In the genomic region with DNA sequence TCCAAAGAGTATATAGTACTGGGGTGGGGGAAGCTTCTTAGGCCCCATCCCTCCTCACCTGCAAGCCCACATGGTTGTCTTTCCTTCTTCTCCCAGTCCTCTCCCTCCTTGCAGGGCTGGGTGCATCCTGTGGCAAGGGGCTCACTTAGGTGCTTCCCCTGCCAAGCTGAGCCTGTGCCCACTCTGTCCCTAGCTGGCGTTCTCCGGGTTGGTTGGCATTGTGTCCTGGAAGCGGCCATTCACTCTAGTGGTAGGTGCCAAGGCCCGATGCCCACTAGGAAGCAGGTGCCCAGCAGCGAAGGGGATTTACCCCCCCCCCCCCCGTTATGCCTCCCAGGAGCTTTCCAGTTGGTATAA, we compare ENCODE assay signal across 8 mouse cellular contexts. TPM values are rescaled to one million over a fixed set of nuclear protein-coding genes. Genes with fewer than 3 reads are reported as not detected.
DNase-seq lines count a peak whose midpoint lies in the region; ATAC-seq lines count a peak whose summit lies in the region.

No protein-coding gene starts in this region.

- peak overlapping the region; percentile 60 for H3K4me3 ChIP-seq in kidney, embryonic 15.5 days (replicated peaks)
- H3K4me3 ChIP-seq in forebrain, embryonic 13.5 days, result peak overlapping the region; percentile 59
- H3K4me3 ChIP-seq in liver, embryonic 15.5 days (replicated peaks), result peak overlapping the region; percentile 63

- no peaks in the 10 kb centered on the region for H3K27me3 ChIP-seq in kidney, embryonic 15.5 days
- no peaks in the 10 kb centered on the region for H3K27me3 ChIP-seq in forebrain, embryonic 13.5 days
- peaks cover 3% of the 10 kb centered on the region; the same call in 1 of the 2 replicates for H3K27me3 ChIP-seq in liver, embryonic 15.5 days

- WGBS in kidney, embryonic 15.5 days, result 66% methylated on average over 6 of the region's 6 CpGs
- 63% methylated on average over 6 of the region's 6 CpGs for WGBS in forebrain, embryonic 13.5 days
- WGBS in liver, embryonic 15.5 days (ENCODE audit: insufficient replicate concordance), result 66% methylated on average over 6 of the region's 6 CpGs

- peak overlapping the region; percentile 54 for H3K9ac ChIP-seq in kidney, embryonic 15.5 days
- peak overlapping the region; percentile 86 for H3K9ac ChIP-seq in forebrain, embryonic 13.5 days
- H3K9ac ChIP-seq in liver, embryonic 15.5 days, result no peak overlapping the region

- H3K9me3 ChIP-seq in kidney, embryonic 15.5 days (replicated peaks), result no peaks in the 10 kb centered on the region
- no peaks in the 10 kb centered on the region for H3K9me3 ChIP-seq in forebrain, embryonic 13.5 days (replicated peaks)
- H3K9me3 ChIP-seq in liver, embryonic 15.5 days (replicated peaks), result no peaks in the 10 kb centered on the region

- peak overlapping the region; percentile 83 for H3K4me2 ChIP-seq in kidney, embryonic 15.5 days
- H3K4me2 ChIP-seq in forebrain, embryonic 13.5 days, result peak overlapping the region; percentile 96
- peak overlapping the region; percentile 93 for H3K4me2 ChIP-seq in liver, embryonic 15.5 days

- intact Hi-C loops in left cerebral cortex, postnatal 14 days (cut with DNase I), result no loop called here

- H3K27ac ChIP-seq in kidney, embryonic 15.5 days, result peak overlapping the region; percentile 89
- no peak overlapping the region for H3K27ac ChIP-seq in forebrain, embryonic 13.5 days
- H3K27ac ChIP-seq in liver, embryonic 15.5 days (replicated peaks), result no peak overlapping the region

- no peak for DNase-seq in kidney, postnatal 36 days
- DNase-seq in brain, adult 2 months (ENCODE audit: low read depth, low spot score), result peak; percentile 39
- no peak for DNase-seq in adrenal gland, postnatal 10 days
- DNase-seq in left cerebral cortex, postnatal 14 days (ENCODE audit: low spot score in 2 of 2), result no peak
- DNase-seq in kidney, postnatal 4 days, result no peak

- ATAC-seq in kidney, embryonic 15.5 days (replicated peaks; ENCODE audit: low FRiP score), result no peak
- no peak for ATAC-seq in forebrain, embryonic 13.5 days
- ATAC-seq in liver, embryonic 15.5 days (ENCODE audit: insufficient read depth), result no peak

- H3K36me3 ChIP-seq in kidney, embryonic 15.5 days, result peaks cover 55% of the 10 kb centered on the region
- H3K36me3 ChIP-seq in forebrain, embryonic 13.5 days (ENCODE audit: poor library complexity, severe bottlenecking), result peaks cover 53% of the 10 kb centered on the region
- H3K36me3 ChIP-seq in liver, embryonic 15.5 days (replicated peaks), result peaks cover 38% of the 10 kb centered on the region

- peaks cover 65% of the 10 kb centered on the region for H3K4me1 ChIP-seq in kidney, embryonic 15.5 days
- peaks cover 36% of the 10 kb centered on the region for H3K4me1 ChIP-seq in forebrain, embryonic 13.5 days
- H3K4me1 ChIP-seq in liver, embryonic 15.5 days (replicated peaks), result peaks cover 41% of the 10 kb centered on the region

RNA-seq across cellular contexts. Expression of gene Fam189b, which starts 1.0 kb away (rescaled TPM):
- polyA plus RNA-seq in kidney, embryonic 15.5 days (2015; fragmentation: Nextera tagmentation; extraction: Ambion mirVana), result 37.1 and 50.4 TPM in 2 replicates
- 15.1 and 23.0 TPM in 2 replicates for polyA plus RNA-seq in forebrain, embryonic 13.5 days (2015; fragmentation: Nextera tagmentation; extraction: Ambion mirVana)
- 2.4 and 2.9 TPM in 2 replicates for polyA plus RNA-seq in liver, embryonic 15.5 days (2015; fragmentation: Nextera tagmentation; extraction: Ambion mirVana)
- total RNA-seq in adrenal gland, postnatal 10 days (2021), result 10 to 100 TPM; 16.2 to 24.8 TPM
- 10 to 100 TPM; 73.5 to 77.2 TPM for total RNA-seq in left cerebral cortex, postnatal 14 days (2021)

RNA-seq across cellular contexts. Expression of gene Scamp3, which starts 6.7 kb away (rescaled TPM):
- 122 and 133 TPM in 2 replicates for polyA plus RNA-seq in kidney, embryonic 15.5 days (2015; fragmentation: Nextera tagmentation; extraction: Ambion mirVana)
- polyA plus RNA-seq in forebrain, embryonic 13.5 days (2015; fragmentation: Nextera tagmentation; extraction: Ambion mirVana), result 102 and 109 TPM in 2 replicates
- 53.0 and 53.7 TPM in 2 replicates for polyA plus RNA-seq in liver, embryonic 15.5 days (2015; fragmentation: Nextera tagmentation; extraction: Ambion mirVana)
- 10 to 100 TPM; 67.9 to 72.7 TPM for total RNA-seq in adrenal gland, postnatal 10 days (2021)
- total RNA-seq in left cerebral cortex, postnatal 14 days (2021), result 10 to 100 TPM; 77.0 to 79.2 TPM

RNA-seq across cellular contexts. Expression of gene Gba, which starts 18.8 kb away (rescaled TPM):
- 41.4 and 44.0 TPM in 2 replicates for polyA plus RNA-seq in kidney, embryonic 15.5 days (2015; fragmentation: Nextera tagmentation; extraction: Ambion mirVana)
- 34.6 and 36.3 TPM in 2 replicates for polyA plus RNA-seq in forebrain, embryonic 13.5 days (2015; fragmentation: Nextera tagmentation; extraction: Ambion mirVana)
- polyA plus RNA-seq in liver, embryonic 15.5 days (2015; fragmentation: Nextera tagmentation; extraction: Ambion mirVana), result 26.1 and 26.2 TPM in 2 replicates
- total RNA-seq in adrenal gland, postnatal 10 days (2021), result 10 to 100 TPM; 47.8 to 48.1 TPM
- total RNA-seq in left cerebral cortex, postnatal 14 days (2021), result 10 to 100 TPM; 63.4 to 66.7 TPM

RNA-seq across cellular contexts. Expression of gene Clk2, which starts 19.3 kb away (rescaled TPM):
- 28.4 and 32.0 TPM in 2 replicates for polyA plus RNA-seq in kidney, embryonic 15.5 days (2015; fragmentation: Nextera tagmentation; extraction: Ambion mirVana)
- polyA plus RNA-seq in forebrain, embryonic 13.5 days (2015; fragmentation: Nextera tagmentation; extraction: Ambion mirVana), result 25.0 and 26.2 TPM in 2 replicates
- polyA plus RNA-seq in liver, embryonic 15.5 days (2015; fragmentation: Nextera tagmentation; extraction: Ambion mirVana), result 8.5 and 10.1 TPM in 2 replicates
- total RNA-seq in adrenal gland, postnatal 10 days (2021), result 10 to 100 TPM; 42.0 to 65.6 TPM
- 10 to 100 TPM; 46.7 TPM for total RNA-seq in left cerebral cortex, postnatal 14 days (2021)

RNA-seq across cellular contexts. Expression of gene Hcn3, which starts 23.9 kb away (rescaled TPM):
- 1.6 and 3.1 TPM in 2 replicates for polyA plus RNA-seq in kidney, embryonic 15.5 days (2015; fragmentation: Nextera tagmentation; extraction: Ambion mirVana)
- polyA plus RNA-seq in forebrain, embryonic 13.5 days (2015; fragmentation: Nextera tagmentation; extraction: Ambion mirVana), result 19.0 and 19.6 TPM in 2 replicates
- 0.43 and 0.45 TPM in 2 replicates for polyA plus RNA-seq in liver, embryonic 15.5 days (2015; fragmentation: Nextera tagmentation; extraction: Ambion mirVana)
- total RNA-seq in adrenal gland, postnatal 10 days (2021), result 1 to 10 TPM; 2.2 to 5.7 TPM
- 10 to 100 TPM; 20.4 to 25.1 TPM for total RNA-seq in left cerebral cortex, postnatal 14 days (2021)
